21 mouse cellular contexts compared by ENCODE assay signal in the genomic region with DNA sequence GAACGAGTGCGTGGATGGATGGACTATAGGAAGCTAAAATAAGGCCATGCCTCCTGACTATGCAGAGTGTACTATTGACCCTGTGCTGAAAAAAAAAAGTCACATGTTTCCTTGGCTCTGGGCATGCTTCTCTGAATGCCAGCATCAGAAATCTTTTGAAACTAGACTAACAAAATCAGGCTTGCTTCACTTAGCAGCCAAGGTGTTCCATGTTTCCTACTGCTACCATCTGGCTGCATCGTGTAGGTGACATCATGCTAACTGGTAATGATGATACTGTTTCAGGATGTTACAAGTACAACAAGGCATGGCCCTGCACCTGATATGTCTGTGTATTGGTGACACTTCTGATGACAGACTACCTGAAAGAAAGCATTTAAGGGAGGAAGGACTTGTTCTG.
DNase-seq lines count a peak whose midpoint lies in the region; ATAC-seq and TF ChIP-seq lines count a peak whose summit lies in the region.
"Had no signal": no experiment of that assay in that cellular context is flagged by ENCODE, and none has a peak within 500 bp of the region (broad histone marks: within the 10 kb centered on the region; RNA-seq: fewer than 3 reads in every experiment).

No protein-coding gene starts in this region.

- H3K4me2 ChIP-seq in kidney, embryonic 15.5 days: no peak overlapping the region
- H3K4me2 ChIP-seq in embryonic facial prominence, embryonic 13.5 days: no peak overlapping the region
- H3K4me2 ChIP-seq: forebrain, embryonic 13.5 days; limb, embryonic 15.5 days; neural tube, embryonic 13.5 days had no signal

- H3K4me1 ChIP-seq in kidney, adult 2 months (ENCODE audit: control insufficient read depth, insufficient read depth, low read length): peaks cover 13% of the 10 kb centered on the region
- peaks cover 10% of the 10 kb centered on the region; the same call in 1 of the 2 replicates for H3K4me1 ChIP-seq in kidney, embryonic 15.5 days
- H3K4me1 ChIP-seq in embryonic facial prominence, embryonic 13.5 days: peaks cover 53% of the 10 kb centered on the region
- H3K4me1 ChIP-seq: forebrain, embryonic 13.5 days had no signal

- H3K27me3 ChIP-seq in kidney, adult 2 months (replicated peaks; ENCODE audit: control insufficient read depth, insufficient read depth, low read length): no peaks in the 10 kb centered on the region
- no peaks in the 10 kb centered on the region for H3K27me3 ChIP-seq in kidney, embryonic 15.5 days
- H3K27me3 ChIP-seq in embryonic facial prominence, embryonic 13.5 days: no peaks in the 10 kb centered on the region
- H3K27me3 ChIP-seq: neural tube, embryonic 13.5 days had no signal

- H3K9me3 ChIP-seq in kidney, embryonic 15.5 days (replicated peaks): no peaks in the 10 kb centered on the region
- H3K9me3 ChIP-seq in embryonic facial prominence, embryonic 13.5 days: no peaks in the 10 kb centered on the region
- H3K9me3 ChIP-seq: forebrain, embryonic 13.5 days; heart, embryonic 10.5 days; hindbrain, embryonic 10.5 days; limb, embryonic 15.5 days; neural tube, embryonic 13.5 days had no signal

- TF ChIP-seq CTCF in kidney, adult 2 months (conservative IDR thresholded peaks at IDR 0.05; ENCODE audit: insufficient read depth, insufficient read length, low read depth, low read length): no peak

- no peak overlapping the region for H3K9ac ChIP-seq in kidney, embryonic 15.5 days
- no peak overlapping the region for H3K9ac ChIP-seq in embryonic facial prominence, embryonic 13.5 days
- H3K9ac ChIP-seq: forebrain, embryonic 13.5 days; limb, embryonic 15.5 days; neural tube, embryonic 13.5 days had no signal

- no peak overlapping the region for H3K27ac ChIP-seq in kidney, adult 2 months (ENCODE audit: insufficient read depth, low read depth, low read length)
- no peak overlapping the region for H3K27ac ChIP-seq in kidney, embryonic 15.5 days
- H3K27ac ChIP-seq in embryonic facial prominence, embryonic 13.5 days: peak overlapping the region; percentile 60; the same call in 1 of the 2 replicates
- H3K27ac ChIP-seq: forebrain, embryonic 13.5 days; gastrocnemius, adult 2 months; heart, embryonic 10.5 days; hindbrain, embryonic 10.5 days; limb, embryonic 15.5 days; neural tube, embryonic 13.5 days had no signal

- peak; percentile 65; the same call in 1 of the 2 replicates for ATAC-seq in cerebellum, adult (ENCODE audit: insufficient number of reproducible peaks, low FRiP score, low TSS enrichment)
- no peak for ATAC-seq in kidney, embryonic 15.5 days (replicated peaks; ENCODE audit: low FRiP score)
- ATAC-seq in embryonic facial prominence, embryonic 13.5 days (ENCODE audit: insufficient number of reproducible peaks, insufficient read depth, low FRiP score, low TSS enrichment, low read depth): no peak
- ATAC-seq: forebrain, embryonic 13.5 days; inflammation-experienced regulatory T-cells, adult 6 months had no signal

- H3K36me3 ChIP-seq in kidney, adult 2 months (ENCODE audit: control insufficient read depth, insufficient read depth, low read length): no peaks in the 10 kb centered on the region
- no peaks in the 10 kb centered on the region for H3K36me3 ChIP-seq in kidney, embryonic 15.5 days
- H3K36me3 ChIP-seq in embryonic facial prominence, embryonic 13.5 days: no peaks in the 10 kb centered on the region
- H3K36me3 ChIP-seq: heart, embryonic 10.5 days; hindbrain, embryonic 10.5 days; limb, embryonic 15.5 days; neural tube, embryonic 13.5 days had no signal

- 53% methylated on average over 3 of the region's 3 CpGs for WGBS in kidney, adult 2 months
- WGBS in kidney, embryonic 15.5 days: 83% methylated on average over 3 of the region's 3 CpGs
- WGBS in embryonic facial prominence, embryonic 13.5 days: 74% methylated on average over 3 of the region's 3 CpGs

- no peak for TF ChIP-seq POLR2A in kidney, adult 2 months (IDR thresholded peaks at IDR 0.05; ENCODE audit: low read depth, low read length)

- DNase-seq in cerebellum, adult 11 months: no peak
- DNase-seq in kidney, adult 2 months: peak; percentile 43
- peak; percentile 58 for DNase-seq in cerebellum, adult 9-10 months
- DNase-seq in frontal cortex, postnatal 36 days (ENCODE audit: low spot score in 2 of 2): no peak
- no peak for DNase-seq in B cell, adult 2 months
- DNase-seq: heart, postnatal 10 days; layer of hippocampus, adult 9-11 months; lung, postnatal 4 days; right cerebral cortex, postnatal 4 days; thymus, postnatal 25 days had no signal

- no peak overlapping the region for H3K4me3 ChIP-seq in kidney, adult 2 months (ENCODE audit: insufficient read depth, low read depth, low read length)
- no peak overlapping the region for H3K4me3 ChIP-seq in kidney, embryonic 15.5 days (replicated peaks)
- no peak overlapping the region for H3K4me3 ChIP-seq in embryonic facial prominence, embryonic 13.5 days
- H3K4me3 ChIP-seq: erythroblast, embryonic 14.5 days; forebrain, embryonic 13.5 days; gastrocnemius, adult 2 months; heart, embryonic 10.5 days; hindbrain, embryonic 10.5 days; limb, embryonic 15.5 days; neural tube, embryonic 13.5 days had no signal

Comparison
In these comparisons a context has a peak if more than half of its experiments do, and no peak if none do; other contexts are left out.
1. DNase-seq: peak in kidney, adult 2 months (single experiment) and cerebellum, adult 9-10 months (single experiment); none in cerebellum, adult 11 months (single experiment), frontal cortex, postnatal 36 days (0 of 2) and B cell, adult 2 months (0 of 2).